Mouse (Mus musculus) G1E (cell line): ENCODE results near the gene Rnf121.

Source experiments
- CTCF ChIP-seq: IDR thresholded peaks from 2 replicates; pipeline ENCODE4 v1.5.1; 2012; ENCODE audit warnings: low read depth, low read length, inconsistent platforms, mixed read lengths
- POLR2AphosphoS5 ChIP-seq: IDR thresholded peaks from 2 replicates; pipeline ENCODE4 v1.6.1; 2012; ENCODE audit warnings: low read depth, low read length, inconsistent platforms; ENCODE audit not compliant: insufficient replicate concordance

- TF ChIP-seq CTCF (no peak), POLR2AphosphoS5 (no peak)
Measured at GRCm38 (mm10) chr7:102000296-102000695, 65.0 kb downstream of the Rnf121 start.
